Mouse (Mus musculus) retina, embryonic 14.5 days (tissue): ENCODE measurements at regions not wholly inside any gene's neighbourhood (a gene's known extent, or its start where the extent isn't known, plus 50 kb on each side); places are given as distances from the start of the nearest gene placed in this dataset.

ENCODE experiments used
- DNase-seq: peaks from one replicate; pipeline ENCODE4 v3.0.0-alpha.2; 2015; ENCODE audit warnings: low spot score

- no peak for DNase-seq
Measured at GRCm38 (mm10) chr12:35863141-35863540, 62.3 kb upstream of the Agr3 start.

GRCm38 (mm10) chr12:35853159-35853558 lies 72.3 kb upstream of the Agr3 start:
- no peak for DNase-seq

- no peak for DNase-seq
Measured at GRCm38 (mm10) chr12:35846905-35847610, 78.4 kb upstream of the Agr3 start.

DNA sequence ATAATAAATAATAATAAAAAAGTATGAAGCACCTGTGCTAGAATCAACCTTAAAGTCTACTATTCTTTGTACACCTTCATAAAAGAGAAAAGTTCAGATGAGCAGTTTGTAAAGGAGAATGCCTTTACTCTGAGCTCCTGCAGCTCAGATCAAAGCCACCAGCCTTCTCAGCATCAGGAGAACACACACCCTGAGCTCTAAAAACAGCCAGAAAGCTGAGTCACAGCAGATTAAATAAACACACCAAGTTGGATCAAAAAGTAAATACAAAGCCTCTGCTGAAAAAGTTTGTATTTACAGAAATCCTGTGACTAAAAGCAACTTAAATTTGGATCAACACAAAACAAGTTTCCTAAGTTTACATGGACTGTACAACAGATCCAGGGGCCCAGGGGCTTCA lies 88.5 kb upstream of the Agr3 start:
- no peak for DNase-seq

GRCm38 (mm10) chr12:35833285-35833684 lies 92.1 kb upstream of the Agr3 start:
- no peak for DNase-seq

GRCm38 (mm10) chr12:35831922-35832512 lies 93.4 kb upstream of the Agr3 start:
- no peak for DNase-seq

DNA sequence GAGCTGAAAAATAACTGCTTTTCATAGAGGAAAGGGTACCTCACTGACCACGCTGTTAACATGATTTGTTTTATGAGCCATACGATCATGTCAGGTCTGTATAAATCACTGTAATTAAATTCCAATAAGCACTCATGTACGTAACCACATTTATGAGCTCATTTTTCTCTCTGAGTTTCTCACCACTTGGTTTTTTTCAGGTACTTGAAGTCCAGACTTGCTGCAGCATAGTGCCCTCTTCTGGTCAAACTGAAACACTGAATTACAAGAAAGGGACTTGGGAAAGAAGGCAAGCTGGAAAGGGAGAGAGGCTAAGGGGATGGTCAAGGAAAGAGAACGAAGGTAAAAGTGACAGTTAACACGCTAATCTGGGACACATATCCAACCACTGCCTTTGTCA lies 94.2 kb upstream of the Agr3 start:
- peak; percentile 81 for DNase-seq

DNA sequence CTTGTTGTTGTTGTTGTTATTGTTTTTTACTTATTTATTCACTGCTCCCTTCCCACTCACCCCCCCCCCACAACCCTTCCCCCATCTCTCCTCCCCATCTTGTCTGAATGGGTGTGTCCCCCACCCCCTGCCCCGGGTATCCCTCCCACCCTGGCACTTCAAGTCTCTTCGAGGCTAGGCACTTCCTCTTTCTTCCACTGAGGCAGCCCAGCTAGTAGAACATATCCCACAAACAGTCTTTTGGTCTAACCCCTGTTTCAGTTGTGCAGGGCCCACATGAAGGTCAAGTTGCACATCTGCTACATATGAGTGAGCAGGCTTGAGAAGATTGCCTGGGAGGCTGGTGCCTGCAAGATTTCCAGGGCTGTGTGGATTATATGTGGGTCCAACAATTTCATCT lies 97.6 kb upstream of the Agr3 start:
- no peak for DNase-seq

DNA sequence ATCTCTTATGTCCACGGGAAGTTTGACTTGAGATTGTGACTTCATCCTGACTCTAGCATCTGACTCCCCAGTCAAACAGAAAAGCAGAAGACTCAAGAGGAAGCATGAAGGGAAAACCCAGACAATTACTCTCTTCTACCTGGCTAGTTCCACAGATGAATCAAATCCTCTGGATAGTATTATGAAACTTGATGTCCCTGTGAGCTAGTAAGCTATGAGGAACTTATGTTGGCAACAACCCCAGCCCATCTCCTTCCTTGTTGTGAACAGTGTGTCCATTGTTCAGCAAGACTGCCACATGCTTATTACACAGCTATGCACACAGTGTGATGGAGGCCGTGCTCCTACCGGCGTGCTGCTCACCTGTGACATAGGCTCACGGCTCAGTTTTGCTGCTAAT lies 98.4 kb upstream of the Agr3 start:
- DNase-seq = no peak

GRCm38 (mm10) chr12:35824587-35824987 lies 100.8 kb upstream of the Agr3 start:
- DNase-seq = no peak

GRCm38 (mm10) chr12:35799261-35799660 lies 126.2 kb upstream of the Agr3 start:
- no peak for DNase-seq

- DNase-seq = no peak
Measured at GRCm38 (mm10) chr12:35775396-35775795, 150.0 kb upstream of the Agr3 start.

GRCm38 (mm10) chr12:35770387-35771024 lies 154.9 kb upstream of the Agr3 start:
- no peak for DNase-seq

GRCm38 (mm10) chr12:35758916-35759315 lies 166.5 kb upstream of the Agr3 start:
- no peak for DNase-seq

GRCm38 (mm10) chr12:35755159-35755558 lies 170.3 kb upstream of the Agr3 start:
- no peak for DNase-seq

- DNase-seq = no peak
Measured at GRCm38 (mm10) chr12:35747997-35748396, 177.4 kb upstream of the Agr3 start.

GRCm38 (mm10) chr12:35746691-35747299 lies 178.6 kb upstream of the Agr3 start:
- DNase-seq = no peak

GRCm38 (mm10) chr12:35742729-35743128 lies 182.7 kb upstream of the Agr3 start:
- no peak for DNase-seq

DNA sequence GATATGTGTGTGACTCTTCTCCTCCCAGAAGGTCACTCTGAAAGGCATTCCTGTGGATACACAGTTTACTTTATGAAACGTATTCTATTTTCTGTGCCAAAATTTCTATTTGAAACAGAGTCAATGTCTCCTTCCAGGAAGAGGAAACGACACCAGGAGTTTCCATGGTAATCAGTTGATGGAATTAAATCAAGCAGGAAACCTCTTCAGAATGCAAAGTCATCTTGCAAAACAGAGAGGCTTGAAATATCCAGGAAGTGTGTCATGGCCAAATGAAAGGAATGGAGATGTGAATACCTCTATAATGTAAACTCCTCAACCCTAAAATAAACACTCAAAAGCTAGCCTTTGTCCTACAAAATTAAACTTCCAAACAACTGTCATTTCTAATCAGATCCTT lies 189.0 kb upstream of the Agr3 start:
- DNase-seq = no peak

DNA sequence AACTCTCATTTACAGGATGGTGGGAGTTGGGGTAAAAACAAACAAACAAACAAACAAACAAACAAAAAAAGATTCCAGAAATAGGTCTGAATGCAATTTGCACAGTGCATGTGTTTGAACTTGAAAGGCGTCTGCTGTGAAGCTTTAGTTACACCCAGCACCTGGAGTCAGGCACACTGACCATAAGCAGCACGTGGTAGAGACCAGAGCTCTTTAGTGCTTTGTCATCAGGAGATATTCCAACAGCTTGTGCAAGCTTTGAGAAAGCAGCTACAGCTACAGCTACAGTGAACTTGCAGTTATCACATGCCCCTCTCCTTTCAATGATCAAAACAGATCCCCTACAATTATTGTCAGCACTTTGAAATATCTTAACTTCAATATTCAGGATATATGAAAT lies 190.4 kb upstream of the Agr3 start:
- DNase-seq = no peak

- DNase-seq = no peak
Measured at GRCm38 (mm10) chr12:35734371-35734770, 191.0 kb upstream of the Agr3 start.

GRCm38 (mm10) chr12:35733580-35733979 lies 191.8 kb upstream of the Agr3 start:
- DNase-seq = no peak

GRCm38 (mm10) chr12:35725910-35726309 lies 191.1 kb upstream of the Ahr start:
- no peak for DNase-seq
